Mouse (Mus musculus) hindbrain, embryonic 16.5 days (tissue): Measurements from ENCODE around the gene Gm28845. TPM values are rescaled to one million over a fixed set of nuclear protein-coding genes. Genes with fewer than 3 reads are reported as not detected.

Experiments used
- ATAC-seq: fragments of 200-750 bp; cut with Nextera tagmentation; 2 replicates; pipeline ENCODE4 v1.8.0; 2017; ENCODE audit warnings: moderate TSS enrichment, moderate library complexity
- H3K27ac ChIP-seq: fragments of 300-500 bp; sonication (generic); 2 replicates; pipeline ENCODE4 v1.5.1; 2014; ENCODE audit warnings: low read depth, mild to moderate bottlenecking, control low read depth, low read length, moderate library complexity
- H3K27me3 ChIP-seq: fragments of 300-500 bp; sonication (generic); replicated peaks from 2 replicates; pipeline ENCODE4 v1.6.1; 2014; ENCODE audit warnings: low read length; ENCODE audit not compliant: control insufficient read depth, insufficient read depth
- H3K36me3 ChIP-seq: fragments of 300-500 bp; sonication (generic); 2 replicates; pipeline ENCODE4 v1.6.1; 2014; ENCODE audit warnings: mild to moderate bottlenecking, low read length, moderate library complexity, mixed read lengths; ENCODE audit not compliant: control insufficient read depth, insufficient read depth
- H3K4me1 ChIP-seq: fragments of 300-500 bp; sonication (generic); 2 replicates; pipeline ENCODE4 v1.6.1; 2014; ENCODE audit warnings: low read depth, low read length; ENCODE audit not compliant: control insufficient read depth, insufficient read depth
- H3K4me2 ChIP-seq: fragments of 300-500 bp; sonication (generic); 2 replicates; pipeline ENCODE4 v1.6.1; 2014; ENCODE audit warnings: mild to moderate bottlenecking, low read length, control low read depth, moderate library complexity
- H3K4me3 ChIP-seq: fragments of 300-500 bp; sonication (generic); 2 replicates; pipeline ENCODE4 v1.5.1; 2014; ENCODE audit warnings: mild to moderate bottlenecking, low read length, control low read depth, moderate library complexity
- H3K9ac ChIP-seq: fragments of 300-500 bp; sonication (generic); 2 replicates; pipeline ENCODE4 v1.6.1; 2014; ENCODE audit warnings: low read depth, mild to moderate bottlenecking, control low read depth, low read length, moderate library complexity
- H3K9me3 ChIP-seq: fragments of 300-500 bp; sonication (generic); 2 replicates; pipeline ENCODE4 v1.6.1; 2014; ENCODE audit warnings: mild to moderate bottlenecking, low read length, moderate library complexity; ENCODE audit not compliant: control insufficient read depth
- WGBS: fragments of 180-500 bp; shearing (Covaris S2); extraction: QIAGEN DNeasy Blood & Tissue Kit; methylation state at CpG from one replicate; pipeline ENCODE4 v1.1.7; 2014; 5-methylcytosine and 5-hydroxymethylcytosine counted together
- polyA plus RNA-seq: library from polyadenylated mRNA; unstranded; fragments of >200 nt; fragmentation: Nextera tagmentation; extraction: Ambion mirVana; gene quantifications from 2 replicates; pipeline ENCODE4 v1.2.1, GENCODE M21; 2015

Gene Gm28845
- 0.27 and 0.99 TPM in 2 replicates for polyA plus RNA-seq

DNA sequence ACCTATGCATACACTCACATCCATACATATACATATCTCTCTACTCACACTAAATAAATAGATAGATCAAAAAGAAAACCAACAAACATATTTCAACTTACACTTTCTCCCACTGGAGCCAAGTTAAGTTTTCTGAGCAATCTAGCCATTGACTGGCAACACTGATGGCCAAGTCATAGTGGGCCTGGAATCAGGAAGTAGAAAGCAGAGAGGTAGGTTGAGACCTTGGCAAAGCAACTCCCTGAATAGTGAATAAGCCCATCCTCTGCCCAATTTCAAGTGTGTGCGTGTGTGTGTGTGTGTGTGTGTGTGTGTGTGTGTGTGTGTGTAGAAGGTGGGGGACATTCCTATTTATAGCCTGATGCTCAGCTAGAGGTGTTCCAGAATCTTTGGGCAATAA is at the start of gene Gm28845:
TSS of gene Gm28845 (minus strand) at position 121 of the 400 bp plus-strand sequence.
- no peaks in the 10 kb centered on the region for H3K4me1 ChIP-seq
- H3K27ac ChIP-seq: no peak within 1 kb of the TSS
- no peaks in the 10 kb centered on the region for H3K27me3 ChIP-seq
- 80% methylated on average over 1 of the region's 1 CpGs for WGBS
- no peak within 1 kb of the TSS for H3K9ac ChIP-seq
- ATAC-seq: no peak
- H3K4me2 ChIP-seq: no peak within 1 kb of the TSS
- no peaks in the 10 kb centered on the region for H3K36me3 ChIP-seq
- no peak within 1 kb of the TSS for H3K4me3 ChIP-seq
- no peaks in the 10 kb centered on the region for H3K9me3 ChIP-seq

DNA sequence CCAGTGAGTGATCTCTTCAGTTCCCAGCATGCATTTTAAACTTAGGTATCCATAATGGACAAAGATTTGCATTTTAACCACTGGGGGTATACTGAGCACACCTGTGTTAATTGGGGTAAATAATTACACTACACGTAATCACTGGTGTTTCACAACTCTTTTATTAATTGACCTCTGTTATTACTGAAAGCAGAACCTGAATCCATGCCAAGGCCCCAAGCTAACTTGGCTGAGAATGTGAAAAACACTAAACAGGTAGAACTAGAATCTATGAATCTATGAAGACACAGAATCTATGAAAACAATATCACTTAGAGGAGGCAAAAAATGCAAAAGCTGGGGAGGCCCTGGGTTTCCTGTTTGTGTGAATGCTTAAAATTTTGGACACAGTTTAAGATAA is 48.1 kb upstream of the Gm28845 start:
- WGBS: 78% methylated on average over 1 of the region's 1 CpGs
- Histone ChIP-seq H3K4me2 (no peak overlapping the region), H3K27me3 (no peaks in the 10 kb centered on the region), H3K9me3 (no peaks in the 10 kb centered on the region), H3K4me1 (no peaks in the 10 kb centered on the region), H3K9ac (no peak overlapping the region), H3K36me3 (peaks cover 57% of the 10 kb centered on the region), H3K4me3 (no peak overlapping the region), H3K27ac (no peak overlapping the region)
- no peak for ATAC-seq

DNA sequence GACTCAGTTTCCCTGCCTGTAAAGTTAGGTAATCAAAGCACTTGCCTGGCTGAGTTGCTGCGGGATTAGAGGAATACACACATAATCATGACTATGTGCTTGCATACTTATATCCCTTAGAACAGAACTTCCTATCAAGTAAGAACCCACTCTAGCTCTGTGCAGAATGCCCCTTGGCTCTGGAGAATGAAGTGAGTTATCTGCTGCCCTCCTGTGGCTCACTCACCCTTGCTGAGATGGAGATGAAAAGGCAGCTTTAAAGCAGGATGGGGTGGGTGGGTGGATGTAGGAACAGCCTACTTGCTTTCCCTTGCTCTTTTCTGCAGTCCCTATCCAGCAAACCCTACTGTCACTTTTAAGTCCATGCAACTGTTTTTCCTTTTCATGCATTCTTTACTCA is 42.9 kb upstream of the Gm28845 start:
- Histone ChIP-seq H3K27me3 (no peaks in the 10 kb centered on the region), H3K9ac (no peak overlapping the region), H3K4me2 (no peak overlapping the region), H3K27ac (no peak overlapping the region), H3K9me3 (no peaks in the 10 kb centered on the region), H3K36me3 (peaks cover 59% of the 10 kb centered on the region), H3K4me3 (no peak overlapping the region), H3K4me1 (no peaks in the 10 kb centered on the region)
- ATAC-seq: no peak
- WGBS: 96% methylated on average over 1 of the region's 1 CpGs

DNA sequence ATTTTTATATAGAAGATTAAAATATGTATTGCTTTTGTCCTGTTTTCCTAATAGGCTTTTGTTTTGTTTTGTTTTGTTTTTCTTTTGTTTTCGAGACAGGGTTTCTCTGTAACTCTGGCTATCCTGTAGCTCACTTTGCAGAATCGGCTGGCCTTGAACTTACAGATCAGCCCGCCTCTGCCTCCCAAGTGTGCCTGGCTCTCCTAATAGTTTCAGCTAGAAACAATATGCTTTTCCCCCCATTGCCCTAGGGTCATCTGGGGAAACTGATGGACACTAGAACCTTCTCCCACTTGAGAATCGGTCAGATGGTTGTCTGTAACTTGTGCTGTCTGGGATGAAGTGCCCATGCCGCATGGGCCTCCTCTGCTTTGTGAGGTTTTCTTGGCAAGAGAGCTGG is 36.8 kb upstream of the Gm28845 start:
- no peaks in the 10 kb centered on the region for H3K9me3 ChIP-seq
- H3K4me2 ChIP-seq: no peak overlapping the region
- H3K27ac ChIP-seq: no peak overlapping the region
- H3K4me3 ChIP-seq: no peak overlapping the region
- no peaks in the 10 kb centered on the region for H3K27me3 ChIP-seq
- no peak overlapping the region for H3K9ac ChIP-seq
- WGBS: 97% methylated on average over 5 of the region's 5 CpGs
- peaks cover 21% of the 10 kb centered on the region for H3K36me3 ChIP-seq
- no peaks in the 10 kb centered on the region for H3K4me1 ChIP-seq
- ATAC-seq: no peak

DNA sequence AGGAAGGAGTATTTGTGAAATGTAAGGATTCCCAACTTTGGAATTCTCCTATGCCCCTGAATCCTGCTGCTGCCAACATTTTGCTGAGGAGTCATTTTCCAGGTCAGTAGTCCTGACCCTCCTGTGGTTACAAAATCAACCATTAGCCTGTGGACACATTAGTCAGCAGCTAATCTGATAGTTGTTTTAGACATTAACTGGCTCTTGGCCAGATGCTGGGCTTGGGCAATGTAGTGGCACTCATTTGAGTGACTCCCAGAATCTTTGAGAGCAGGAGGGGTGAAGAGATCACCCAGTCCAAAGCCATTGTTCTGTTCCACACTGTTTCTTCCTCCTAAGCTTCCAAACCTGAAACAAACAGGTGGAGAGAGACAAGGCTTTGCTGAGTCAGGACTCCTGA is 35.5 kb upstream of the Gm28845 start:
- Histone ChIP-seq H3K36me3 (peaks cover 9% of the 10 kb centered on the region; the same call in 1 of the 2 replicates), H3K27ac (no peak overlapping the region), H3K27me3 (no peaks in the 10 kb centered on the region), H3K4me3 (no peak overlapping the region), H3K9me3 (no peaks in the 10 kb centered on the region), H3K9ac (no peak overlapping the region), H3K4me2 (no peak overlapping the region), H3K4me1 (no peaks in the 10 kb centered on the region)
- no peak for ATAC-seq

GRCm38 (mm10) chr1:65147971-65148370 is 28.6 kb upstream of the Gm28845 start:
- Histone ChIP-seq H3K27me3 (no peaks in the 10 kb centered on the region), H3K4me2 (no peak overlapping the region), H3K4me3 (no peak overlapping the region), H3K9me3 (no peaks in the 10 kb centered on the region), H3K27ac (no peak overlapping the region), H3K4me1 (no peaks in the 10 kb centered on the region), H3K36me3 (no peaks in the 10 kb centered on the region), H3K9ac (no peak overlapping the region)
- no peak for ATAC-seq
- 84% methylated on average over 3 of the region's 3 CpGs for WGBS

- Histone ChIP-seq H3K36me3 (no peaks in the 10 kb centered on the region), H3K4me1 (no peaks in the 10 kb centered on the region), H3K4me3 (no peak overlapping the region), H3K4me2 (no peak overlapping the region), H3K27me3 (no peaks in the 10 kb centered on the region), H3K27ac (no peak overlapping the region), H3K9me3 (peaks cover 2% of the 10 kb centered on the region; the same call in 1 of the 2 replicates), H3K9ac (no peak overlapping the region)
- ATAC-seq: no peak
- 93% methylated on average over 5 of the region's 5 CpGs for WGBS
Measured at GRCm38 (mm10) chr1:65147326-65147725, 28.0 kb upstream of the Gm28845 start.

GRCm38 (mm10) chr1:65146601-65147000 is 27.2 kb upstream of the Gm28845 start:
- no peaks in the 10 kb centered on the region for H3K36me3 ChIP-seq
- no peak overlapping the region for H3K9ac ChIP-seq
- no peak overlapping the region for H3K4me3 ChIP-seq
- 74% methylated on average over 2 of the region's 2 CpGs for WGBS
- peaks cover 4% of the 10 kb centered on the region; the same call in 1 of the 2 replicates for H3K9me3 ChIP-seq
- ATAC-seq: no peak
- H3K27me3 ChIP-seq: no peaks in the 10 kb centered on the region
- H3K27ac ChIP-seq: no peak overlapping the region
- H3K4me1 ChIP-seq: no peaks in the 10 kb centered on the region
- no peak overlapping the region for H3K4me2 ChIP-seq

- Histone ChIP-seq H3K9me3 (peaks cover 4% of the 10 kb centered on the region; the same call in 1 of the 2 replicates), H3K4me3 (no peak overlapping the region), H3K4me2 (no peak overlapping the region), H3K27ac (no peak overlapping the region), H3K27me3 (no peaks in the 10 kb centered on the region), H3K4me1 (no peaks in the 10 kb centered on the region), H3K36me3 (no peaks in the 10 kb centered on the region), H3K9ac (no peak overlapping the region)
- WGBS: 87% methylated on average over 2 of the region's 2 CpGs
- no peak for ATAC-seq
Measured at GRCm38 (mm10) chr1:65144783-65145182, 25.4 kb upstream of the Gm28845 start.

- H3K4me3 ChIP-seq: no peak overlapping the region
- no peak overlapping the region for H3K4me2 ChIP-seq
- H3K36me3 ChIP-seq: no peaks in the 10 kb centered on the region
- 83% methylated on average over 6 of the region's 6 CpGs for WGBS
- no peaks in the 10 kb centered on the region for H3K4me1 ChIP-seq
- H3K27me3 ChIP-seq: no peaks in the 10 kb centered on the region
- no peak overlapping the region for H3K27ac ChIP-seq
- no peak for ATAC-seq
- H3K9ac ChIP-seq: no peak overlapping the region
- peaks cover 4% of the 10 kb centered on the region; the same call in 1 of the 2 replicates for H3K9me3 ChIP-seq
Measured at GRCm38 (mm10) chr1:65137560-65137959, 18.2 kb upstream of the Gm28845 start.
